Mouse (Mus musculus) skeletal muscle tissue, adult 2 months (tissue): ENCODE measurements around the gene Fbxl17.

Experiments
- DNase-seq: peaks from one replicate; pipeline ENCODE4 v3.0.0-alpha.2; 2012; ENCODE audit warnings: low read depth, low spot score

The Fbxl17 gene

DNA sequence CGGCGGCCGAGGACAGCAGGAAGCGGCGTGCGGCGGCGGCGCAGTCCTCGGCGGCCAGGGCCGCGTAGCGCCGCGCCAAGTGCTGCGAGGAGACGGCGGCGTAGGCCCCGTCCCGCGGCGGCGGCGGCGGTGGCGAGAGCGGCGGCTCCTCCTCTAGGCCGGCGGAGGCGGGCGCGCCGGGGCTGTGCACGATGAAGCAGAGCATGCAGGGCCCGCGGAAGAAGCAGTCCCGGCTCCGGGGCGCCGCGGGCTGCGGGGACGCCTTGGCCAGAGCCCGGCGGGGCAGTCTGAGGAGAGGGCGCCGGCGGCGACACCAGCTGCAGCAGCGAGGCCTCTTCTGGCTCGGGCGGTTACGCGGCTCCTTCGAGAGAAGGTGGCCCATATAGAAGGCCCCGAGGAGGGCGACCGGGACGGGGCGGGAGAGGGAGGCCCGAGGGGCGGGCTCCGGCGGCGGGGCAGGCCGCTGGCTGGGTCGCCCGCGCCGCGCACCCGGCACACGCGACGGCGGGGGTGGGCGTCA is at the start of gene Fbxl17:
TSS of gene Fbxl17 (minus strand) at position 382 of the 520 bp plus-strand sequence.
- peak; percentile 31 for DNase-seq

DNA sequence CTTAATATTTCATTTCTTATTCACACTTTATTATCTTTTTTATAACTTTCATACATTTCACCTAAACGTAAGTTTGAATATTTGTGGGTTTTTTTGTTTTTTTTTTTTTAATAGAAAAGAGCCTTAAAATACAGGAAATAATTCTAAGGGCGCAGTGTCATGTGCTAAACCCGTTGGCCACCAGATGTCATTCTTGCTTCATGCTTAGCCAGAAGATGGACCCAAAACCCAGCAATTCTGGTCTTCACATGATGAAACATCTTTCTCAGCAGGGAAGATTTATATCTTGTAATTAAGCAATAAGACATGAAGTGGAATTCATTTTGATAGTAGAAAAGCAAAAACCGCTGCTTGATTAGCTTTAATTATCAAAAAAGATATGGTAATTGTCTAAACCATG is 47.6 kb upstream of the Fbxl17 start:
- DNase-seq, result no peak

DNA sequence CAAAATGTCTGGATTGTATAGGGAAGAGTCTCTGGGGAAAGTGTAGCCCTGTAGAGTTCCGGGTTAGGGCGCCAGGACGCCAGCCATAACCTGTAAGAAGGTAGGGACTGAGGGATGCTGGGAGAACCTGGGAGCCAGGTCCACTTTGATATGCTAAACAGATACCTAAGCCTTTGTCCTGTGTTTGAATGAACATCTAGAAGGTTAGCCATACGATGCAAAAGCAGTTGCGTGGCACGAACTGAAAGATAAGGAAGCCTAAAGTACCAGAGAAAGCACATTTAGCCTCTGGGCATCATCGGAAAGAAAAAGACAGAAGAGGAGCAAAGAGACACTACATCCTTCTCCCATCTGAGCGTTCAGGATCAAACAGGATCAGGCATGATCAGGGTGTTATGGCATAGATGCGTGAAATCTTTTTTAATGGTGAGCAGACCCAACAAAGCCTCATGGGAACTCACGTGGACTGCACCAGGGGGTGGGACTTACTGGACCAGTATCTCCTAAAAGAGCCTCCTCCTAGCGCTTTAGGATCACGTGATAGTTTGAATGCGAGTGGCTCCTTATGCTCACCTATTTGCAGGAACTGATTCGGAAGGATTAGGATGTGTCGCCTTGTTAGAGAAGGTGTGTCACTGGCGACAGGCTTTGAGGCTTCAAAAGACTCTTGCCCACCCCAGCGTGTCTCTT is 34.9 kb upstream of the Fbxl17 start:
- DNase-seq, result no peak

DNA sequence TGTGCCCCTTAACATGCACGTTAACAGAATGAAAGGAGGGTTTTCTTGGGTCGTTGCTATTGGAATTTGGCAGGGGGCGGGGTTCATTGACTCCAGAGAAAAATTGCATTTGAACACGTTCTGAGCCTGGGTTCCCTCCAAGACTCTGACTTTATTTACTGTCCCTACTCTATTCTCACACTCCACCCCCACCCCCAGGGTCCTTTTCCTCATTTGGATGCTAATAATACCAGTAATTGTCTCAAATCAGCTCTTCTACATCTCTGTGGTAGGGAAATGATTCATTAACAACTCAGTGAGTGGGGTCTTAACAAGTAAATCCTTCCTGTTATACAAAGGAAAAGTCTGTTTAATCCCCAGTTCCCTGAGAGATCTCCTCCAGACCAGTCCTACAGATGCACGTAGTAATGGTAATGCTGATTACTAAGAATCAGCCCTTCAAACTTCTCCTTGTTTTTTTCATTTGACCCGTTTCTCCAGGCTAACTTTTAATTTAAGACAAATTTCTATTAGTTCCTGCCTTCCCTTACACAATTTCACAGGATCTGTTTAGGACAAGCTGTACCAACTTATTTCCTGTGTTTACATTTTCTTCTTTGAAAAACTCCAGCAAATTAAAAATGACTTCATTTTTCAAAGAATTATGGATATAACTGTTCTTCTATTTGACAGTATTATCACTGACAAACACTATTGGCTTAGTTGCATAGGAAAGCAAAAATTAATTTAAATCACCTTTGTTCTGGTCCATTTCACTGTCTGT is 33.4 kb upstream of the Fbxl17 start:
- no peak for DNase-seq

DNA sequence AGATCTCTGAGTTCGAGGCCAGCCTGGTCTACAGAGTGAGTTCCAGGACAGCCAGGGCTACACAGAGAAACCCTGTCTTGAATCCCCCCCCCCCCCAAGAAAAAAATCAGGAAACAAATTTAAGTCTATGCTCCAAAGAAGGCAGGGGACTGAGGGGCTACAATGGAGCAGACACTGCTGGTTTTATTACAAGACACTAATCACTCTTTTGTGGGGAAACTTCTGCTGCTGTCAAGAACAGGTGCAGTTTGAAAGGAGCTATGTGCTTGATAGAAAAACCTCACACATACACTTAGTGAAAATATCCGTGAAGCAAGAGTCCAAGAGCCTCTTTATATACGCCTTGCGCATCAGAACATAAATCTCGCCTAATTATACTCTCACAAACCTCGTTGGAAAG is 29.7 kb upstream of the Fbxl17 start:
- DNase-seq, result no peak

DNA sequence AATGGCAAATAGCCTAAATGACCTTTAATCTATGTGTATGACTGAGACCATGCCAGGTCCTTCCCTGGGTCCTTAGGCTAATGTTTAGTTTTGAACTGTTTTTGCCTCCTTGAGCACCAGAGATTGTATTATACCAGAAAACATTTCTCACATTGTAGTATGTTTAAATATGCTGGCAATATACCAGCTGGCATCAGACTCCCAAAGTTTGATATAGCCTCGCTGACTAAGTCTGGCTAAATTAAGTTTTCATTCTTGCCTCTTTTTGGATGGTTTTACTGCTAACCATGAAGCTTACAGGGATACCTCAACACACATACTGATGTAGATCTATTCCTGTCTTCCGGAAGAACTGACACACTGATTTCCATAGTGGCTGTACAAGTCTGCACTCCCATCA is 20.9 kb upstream of the Fbxl17 start:
- no peak for DNase-seq

DNA sequence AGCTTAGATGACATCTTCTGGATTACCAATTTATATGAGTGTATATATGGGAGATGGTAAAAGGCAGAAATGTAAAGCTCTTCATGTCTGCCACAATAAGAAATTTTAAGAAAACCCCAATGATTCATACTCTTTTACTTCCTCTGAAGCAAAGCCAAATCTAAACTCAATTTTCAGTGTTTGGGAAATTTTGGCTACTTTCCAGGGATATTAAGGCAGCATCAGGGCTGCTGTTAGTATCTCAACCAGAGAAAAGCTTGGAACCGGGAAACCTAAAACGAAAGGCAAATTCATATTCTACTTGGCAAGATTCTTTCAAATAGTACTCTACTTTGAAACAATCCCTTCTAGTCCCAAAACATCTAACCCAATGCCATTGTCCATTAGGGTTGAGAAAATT is 10.6 kb upstream of the Fbxl17 start:
- no peak for DNase-seq

DNA sequence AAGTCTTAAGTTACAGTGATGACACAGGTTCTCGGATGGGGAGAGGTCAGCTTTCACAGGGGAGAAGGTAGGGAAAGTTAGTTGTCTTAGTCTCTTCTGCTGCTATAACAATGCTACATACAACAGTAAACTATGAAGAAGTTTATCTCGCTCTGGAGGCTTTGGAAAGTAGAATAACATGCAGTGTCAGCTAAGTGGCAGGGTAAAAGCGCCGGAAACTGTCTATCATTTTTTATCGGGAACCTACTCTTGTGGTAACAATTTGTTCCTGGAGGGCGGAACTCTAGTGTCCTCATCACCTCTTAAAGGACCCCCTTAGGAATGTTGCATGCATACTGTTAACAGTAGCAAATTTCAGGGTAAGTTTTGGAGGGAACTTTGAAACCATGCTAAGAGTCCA is 1.3 kb upstream of the Fbxl17 start:
- no peak for DNase-seq

DNA sequence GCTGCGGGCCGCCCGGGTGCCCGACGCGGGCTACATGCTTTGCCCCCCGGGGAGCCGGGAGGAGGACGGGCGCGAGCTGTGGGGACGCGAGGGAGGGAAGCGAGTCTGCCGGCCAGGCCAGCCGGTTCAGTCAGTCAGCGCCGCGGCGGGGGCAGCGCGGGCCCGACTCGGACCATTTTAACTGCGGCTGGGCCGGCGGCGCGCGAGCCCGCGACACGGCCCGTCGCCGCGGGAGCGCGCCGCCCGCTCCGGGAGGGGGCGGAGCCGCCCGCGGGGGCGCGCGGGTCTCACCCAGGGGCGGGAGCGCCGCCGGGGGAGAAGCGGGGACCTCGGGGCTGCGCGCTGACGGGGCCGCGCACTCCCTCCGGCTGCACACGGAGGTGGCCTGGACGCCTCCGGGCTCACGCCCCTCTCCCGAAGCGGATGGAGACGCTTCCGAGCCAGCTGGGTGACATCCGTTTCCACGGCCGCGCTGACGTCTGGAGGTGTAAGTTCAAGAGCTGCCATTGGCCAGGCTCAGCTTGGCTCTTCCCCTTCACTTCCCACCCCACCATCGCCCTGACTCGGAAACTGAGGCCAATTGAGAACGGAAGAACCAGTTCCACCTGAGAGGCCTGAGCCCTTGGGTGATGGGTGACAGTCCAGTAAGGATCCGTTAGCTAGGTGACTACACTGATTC is 478 bp upstream of the Fbxl17 start:
- DNase-seq, result peak; percentile 83

DNA sequence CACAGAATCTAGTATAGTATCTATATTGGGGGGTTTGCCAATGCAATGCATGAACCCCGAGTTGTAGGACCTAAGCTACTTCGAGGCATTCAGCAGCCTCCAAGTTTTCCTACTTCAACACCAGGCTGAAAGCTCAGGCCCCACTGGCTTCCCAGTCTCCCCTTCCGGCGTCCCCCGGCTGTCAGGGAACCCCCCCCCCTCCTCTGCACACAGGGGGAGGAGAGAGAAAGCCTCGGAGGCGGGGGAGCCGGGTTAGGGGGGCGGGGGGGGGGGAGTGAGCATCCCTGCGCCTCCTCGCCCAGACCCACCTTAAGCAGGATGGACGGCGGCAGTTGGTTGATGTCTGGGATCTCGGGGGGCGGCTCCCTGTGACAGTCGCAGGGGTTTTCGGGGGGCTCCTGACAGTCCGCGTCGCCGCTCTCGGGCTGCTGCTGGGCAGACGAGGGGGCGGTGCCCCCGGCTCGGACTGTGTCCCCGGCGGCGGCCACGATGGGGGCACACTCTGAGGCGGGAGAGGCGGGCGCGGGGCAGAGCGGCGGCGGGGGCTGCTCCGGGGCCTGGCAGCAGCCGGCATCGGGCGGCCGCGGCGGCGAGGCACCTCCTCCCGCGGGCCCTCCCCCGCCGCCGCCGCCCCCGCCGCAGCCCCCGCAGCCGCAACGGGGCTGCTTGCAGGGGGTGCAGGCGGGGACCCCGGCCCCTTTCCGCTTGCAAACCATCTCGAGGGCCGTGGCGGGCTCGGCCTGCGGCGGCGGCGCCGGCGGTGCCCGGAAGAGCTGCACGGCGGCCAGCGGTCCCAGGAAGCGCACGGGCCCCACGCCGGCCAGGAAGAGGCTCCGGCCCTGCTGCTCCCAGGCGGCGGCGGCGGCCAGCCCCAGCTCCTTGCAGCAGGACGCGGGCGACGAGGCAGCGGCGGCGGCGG is 841 bp downstream of the Fbxl17 start:
- peak; percentile 29 for DNase-seq

DNA sequence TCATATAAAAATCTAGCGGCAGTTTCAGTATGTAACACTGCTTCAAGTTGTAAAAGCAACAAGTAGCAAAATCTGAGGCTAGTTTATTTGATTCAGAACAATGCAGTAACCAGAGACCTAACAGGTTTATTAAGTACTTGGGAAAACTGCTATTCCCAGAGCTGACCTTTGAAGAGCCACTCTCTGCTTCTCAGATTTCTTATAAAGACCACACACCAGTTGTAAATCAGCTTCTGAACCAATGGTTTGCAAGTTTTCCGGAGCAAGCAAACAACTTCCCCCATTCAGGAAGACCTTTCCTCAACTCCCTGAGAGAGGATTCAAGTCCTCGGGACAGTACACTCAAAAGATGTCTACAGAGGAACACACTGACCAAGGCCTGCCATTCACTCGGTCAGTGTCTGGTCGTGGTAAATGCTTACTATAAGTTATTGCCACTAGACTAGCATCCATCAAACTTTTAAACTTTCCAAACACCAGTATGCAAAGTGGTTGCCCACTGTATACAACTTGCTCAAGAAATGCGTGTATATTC is 1.6 kb downstream of the Fbxl17 start:
- DNase-seq, result peak; percentile 39

DNA sequence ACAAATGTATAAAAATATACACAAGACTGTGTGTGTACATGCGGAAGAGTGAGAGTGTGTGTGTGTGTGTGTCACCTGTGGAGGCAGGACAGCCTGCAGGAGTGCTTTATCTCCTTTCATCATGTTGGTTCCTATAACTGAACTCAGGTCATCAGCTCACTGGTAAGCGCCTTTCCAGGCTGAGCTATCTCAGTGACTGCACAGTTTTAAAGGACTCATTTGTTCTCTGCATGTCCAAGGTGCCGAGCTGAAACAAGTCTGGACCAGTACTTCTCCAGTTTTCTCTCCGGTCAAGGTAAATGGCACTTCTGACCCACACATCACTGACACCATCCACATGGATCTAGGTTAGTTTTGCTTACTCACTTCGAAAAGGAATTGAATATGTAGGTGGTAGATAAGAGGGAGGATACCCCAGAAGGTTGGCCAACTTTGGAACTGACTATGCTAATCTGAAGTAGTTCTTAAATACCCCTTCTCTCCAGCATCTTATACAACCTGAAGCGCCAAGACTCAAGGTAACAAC is 2.5 kb downstream of the Fbxl17 start:
- no peak for DNase-seq

DNA sequence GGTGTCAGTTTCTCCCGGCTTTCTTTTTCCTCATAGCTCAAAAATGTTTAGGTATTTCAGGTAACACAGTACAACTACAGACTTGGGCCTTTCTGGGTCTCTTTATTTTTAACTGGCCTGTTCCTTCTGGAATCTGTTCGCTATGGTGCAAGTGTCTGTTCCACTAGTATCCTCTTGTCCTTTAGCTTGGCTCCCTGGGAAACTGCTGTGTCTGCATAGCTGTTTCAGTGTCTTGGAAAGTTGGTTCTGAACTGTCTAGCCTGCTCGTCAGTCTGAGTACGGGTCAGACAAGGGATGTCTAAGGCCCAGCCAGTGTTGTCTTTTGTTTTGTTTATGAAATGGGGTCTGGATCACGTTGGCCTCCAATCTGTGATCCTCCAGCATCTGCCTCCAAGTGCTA is 3.7 kb downstream of the Fbxl17 start:
- DNase-seq, result no peak

DNA sequence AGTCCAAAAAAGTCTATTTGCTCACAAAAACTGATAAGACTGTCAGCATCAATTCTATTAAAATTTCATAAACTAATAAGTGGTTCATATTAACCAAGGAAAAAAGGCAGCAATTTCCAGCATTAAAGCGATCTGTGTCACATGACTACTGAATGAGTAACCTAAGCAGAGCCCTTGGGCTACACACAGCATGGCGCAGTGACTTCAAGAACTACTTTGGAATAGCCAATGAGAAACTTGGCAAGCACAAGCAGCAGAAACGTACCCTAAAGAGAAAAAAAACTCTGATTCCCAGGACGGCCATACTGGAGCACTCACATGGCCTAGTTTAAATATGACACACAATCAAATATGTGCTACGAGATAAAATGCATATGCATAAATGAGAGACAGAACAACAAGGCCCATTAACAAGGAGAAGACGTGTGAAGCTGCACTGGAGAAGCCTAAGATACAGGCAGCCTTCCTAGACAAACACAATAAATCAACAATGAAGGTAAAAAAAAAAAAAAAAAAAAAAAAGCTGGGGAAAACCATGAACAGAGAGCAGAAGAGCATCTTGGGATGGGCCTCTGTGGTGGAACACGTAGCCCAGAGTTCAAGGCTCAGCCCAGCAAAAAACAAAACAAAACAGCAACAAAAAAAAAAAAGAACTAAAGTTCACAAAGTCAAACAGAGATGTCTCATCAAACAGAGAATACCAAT is 5.8 kb downstream of the Fbxl17 start:
- DNase-seq, result no peak

DNA sequence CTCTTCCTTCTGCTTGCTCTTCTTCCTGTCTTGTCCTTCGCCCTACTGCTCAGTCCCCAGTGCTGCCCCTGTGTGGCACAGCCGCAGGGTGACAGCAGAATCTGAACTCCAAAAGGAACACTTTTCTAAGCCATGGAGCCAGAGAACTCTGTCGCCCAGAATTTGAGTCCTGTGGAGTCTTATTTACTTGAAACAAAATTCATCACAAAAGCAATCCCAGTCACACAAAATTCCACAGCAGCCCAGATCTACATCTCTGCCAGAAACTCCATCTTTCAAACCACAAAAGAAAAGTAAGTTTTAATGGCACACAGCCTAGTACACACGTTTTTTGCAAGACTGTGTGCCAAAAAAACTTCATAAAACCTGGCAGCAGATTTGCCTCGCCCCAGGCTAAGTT is 6.5 kb downstream of the Fbxl17 start:
- DNase-seq, result no peak

DNA sequence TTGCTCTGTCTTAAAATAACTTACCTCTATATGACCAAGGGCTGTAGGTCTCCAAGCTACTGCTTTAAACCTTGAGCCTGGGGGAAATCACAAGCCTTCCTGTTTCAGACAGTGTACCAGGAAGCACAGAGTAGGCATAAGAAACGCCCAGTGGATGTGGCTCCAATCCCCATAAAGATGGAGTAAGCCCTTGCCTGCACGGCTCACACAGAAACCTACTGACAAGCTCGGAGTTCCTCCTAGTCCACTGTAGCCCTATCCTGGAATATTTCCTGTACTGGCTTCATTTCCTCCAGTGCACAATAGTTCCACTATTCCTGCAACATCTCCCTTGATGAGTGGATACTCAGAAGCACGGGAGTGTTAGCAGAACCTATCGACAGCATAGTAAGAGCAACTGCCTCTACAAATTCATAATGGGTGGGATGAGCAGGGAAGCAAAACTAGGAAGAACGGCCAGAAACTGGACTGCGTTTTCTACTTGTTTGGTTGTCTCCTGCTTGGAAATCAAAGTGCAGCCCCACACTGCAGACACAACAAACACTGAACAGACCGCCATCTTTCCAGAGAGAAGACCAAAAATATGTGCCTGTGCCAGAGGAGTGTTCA is 7.0 kb downstream of the Fbxl17 start:
- DNase-seq, result no peak

DNA sequence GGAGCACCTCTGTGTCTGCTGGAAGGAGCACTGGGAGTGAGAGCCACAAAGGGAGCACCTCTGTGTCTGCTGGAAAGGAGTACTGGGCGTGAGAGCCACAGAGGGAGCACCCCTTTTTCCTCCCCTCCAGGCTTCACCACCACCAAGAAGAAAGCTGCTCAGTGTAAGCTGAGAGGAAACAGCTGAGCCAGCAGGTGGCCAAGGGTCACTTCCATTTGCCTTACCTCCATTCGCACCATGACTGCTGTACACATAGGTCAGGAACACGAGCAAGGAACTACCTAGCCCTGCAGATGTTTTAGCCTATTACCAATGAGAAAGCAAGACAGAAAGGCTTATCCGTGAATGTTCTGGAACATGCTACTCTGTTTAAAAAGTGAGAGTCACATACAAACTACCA is 10.3 kb downstream of the Fbxl17 start:
- no peak for DNase-seq

DNA sequence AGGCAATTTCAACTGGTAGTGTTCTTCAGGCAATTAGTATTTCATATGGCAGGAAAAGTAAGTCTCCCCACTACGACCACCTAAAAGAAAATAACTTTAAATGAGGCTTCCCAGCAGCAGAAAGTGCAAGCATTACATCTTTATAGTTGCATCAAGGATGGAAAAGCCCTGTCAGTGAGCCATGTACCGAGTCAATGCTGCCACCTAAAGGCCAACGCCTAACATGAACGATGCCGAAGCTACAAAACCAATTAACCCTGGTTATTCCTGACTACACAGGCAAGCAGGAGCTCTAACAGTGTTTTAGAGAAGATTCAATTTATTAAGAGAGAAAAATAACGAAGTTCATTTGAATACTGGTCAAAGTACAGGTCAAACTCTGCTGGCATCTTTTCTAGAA is 32.0 kb downstream of the Fbxl17 start:
- peak; percentile 52 for DNase-seq

DNA sequence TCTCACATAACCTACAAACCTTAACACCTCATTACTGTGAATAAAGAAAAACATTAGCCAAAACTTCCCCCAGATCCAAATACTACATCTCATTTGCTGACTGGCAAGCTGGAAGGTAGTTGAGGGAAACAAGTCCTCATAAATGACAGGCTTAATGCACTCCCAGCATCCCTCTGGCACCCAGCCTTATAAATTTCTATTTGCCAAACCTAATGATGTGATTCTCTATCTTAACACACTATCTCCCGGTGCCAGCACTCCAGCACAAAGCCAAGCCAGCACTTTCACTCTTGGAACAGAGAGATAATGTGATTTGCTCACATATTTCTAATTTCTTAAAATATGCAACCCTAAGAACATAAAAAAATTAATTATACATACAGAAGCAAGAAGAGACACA is 34.6 kb downstream of the Fbxl17 start:
- no peak for DNase-seq

DNA sequence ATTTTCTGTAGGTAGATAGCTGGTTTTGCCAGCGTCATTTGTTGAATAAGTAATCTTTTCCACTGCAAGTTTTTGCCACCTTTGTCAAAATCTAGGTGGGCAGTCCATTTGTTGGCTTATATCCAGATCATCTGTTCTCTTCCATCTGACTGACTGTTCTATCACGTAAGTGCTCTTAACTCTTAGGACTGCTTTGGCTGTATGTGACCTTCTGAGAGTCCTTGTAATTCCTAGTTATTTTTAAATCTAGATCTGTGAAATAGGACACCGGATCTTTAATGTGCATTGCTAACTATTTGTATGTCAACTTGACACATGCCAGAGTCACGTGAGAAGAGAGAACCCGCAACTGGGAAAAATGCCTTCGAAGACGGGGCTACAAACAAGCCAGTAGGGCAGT is 37.3 kb downstream of the Fbxl17 start:
- DNase-seq, result no peak
